Mouse (Mus musculus) brown adipose tissue, adult 24 weeks (tissue): ENCODE data around the gene Mgll. TPM values are rescaled to one million over a fixed set of nuclear protein-coding genes. Genes with fewer than 3 reads are reported as not detected.
A peak's percentile ranks its signal among the peaks of the same experiment; 100 is the strongest.

Experiments
- H3K27ac ChIP-seq: fragments of 200-500 bp; replicated peaks from 2 replicates; pipeline ENCODE4 v1.5.1; 2012; ENCODE audit warnings: low read depth, mild to moderate bottlenecking, low read length
- H3K4me1 ChIP-seq: fragments of 200-500 bp; 2 replicates; pipeline ENCODE4 v1.6.1; 2012; ENCODE audit warnings: low read length, mixed read lengths; ENCODE audit not compliant: control insufficient read depth, insufficient read depth, insufficient read length
- H3K4me3 ChIP-seq: fragments of 200-500 bp; 2 replicates; pipeline ENCODE4 v1.5.1; 2012; ENCODE audit warnings: low read depth, mild to moderate bottlenecking, low read length, moderate library complexity; ENCODE audit not compliant: insufficient read depth
- polyA plus RNA-seq: library from polyadenylated mRNA; stranded (reverse); fragments of >200 nt; gene quantifications from 2 replicates; pipeline ENCODE4 v1.2.4, GENCODE M21; 2012; ENCODE audit not compliant: missing spikeins, insufficient read depth, insufficient read length

Gene Mgll
- polyA plus RNA-seq, 1 experiment: 493 TPM

- peaks cover 8% of the 10 kb centered on the region for H3K4me1 ChIP-seq
- no peak overlapping the region for H3K27ac ChIP-seq
- H3K4me3 ChIP-seq: no peak overlapping the region
Measured at GRCm38 (mm10) chr6:88711313-88711712, 12.9 kb upstream of the Mgll start.

GRCm38 (mm10) chr6:88712083-88712482 is 12.1 kb upstream of the Mgll start:
- Histone ChIP-seq H3K4me1 (peaks cover 12% of the 10 kb centered on the region), H3K4me3 (no peak overlapping the region), H3K27ac (no peak overlapping the region)

- Histone ChIP-seq H3K4me1 (peaks cover 21% of the 10 kb centered on the region), H3K4me3 (no peak overlapping the region), H3K27ac (no peak overlapping the region)
Measured at GRCm38 (mm10) chr6:88713320-88713719, 10.9 kb upstream of the Mgll start.

GRCm38 (mm10) chr6:88714200-88714674 is 10.0 kb upstream of the Mgll start:
- Histone ChIP-seq H3K4me3 (no peak overlapping the region), H3K27ac (peak overlapping the region; percentile 96; the same call in 1 of the 2 replicates), H3K4me1 (peaks cover 21% of the 10 kb centered on the region)

GRCm38 (mm10) chr6:88715378-88715781 is 8.8 kb upstream of the Mgll start:
- Histone ChIP-seq H3K27ac (peak overlapping the region; percentile 96), H3K4me1 (peaks cover 21% of the 10 kb centered on the region), H3K4me3 (no peak overlapping the region)

- Histone ChIP-seq H3K4me3 (no peak overlapping the region), H3K4me1 (peaks cover 26% of the 10 kb centered on the region), H3K27ac (peak overlapping the region; percentile 96)
Measured at GRCm38 (mm10) chr6:88715966-88716365, 8.2 kb upstream of the Mgll start.

- H3K4me1 ChIP-seq: peaks cover 31% of the 10 kb centered on the region
- peak overlapping the region; percentile 97 for H3K27ac ChIP-seq
- no peak overlapping the region for H3K4me3 ChIP-seq
Measured at GRCm38 (mm10) chr6:88717143-88718032, 6.8 kb upstream of the Mgll start.

GRCm38 (mm10) chr6:88718033-88718725 is 6.0 kb upstream of the Mgll start:
- peak overlapping the region; percentile 97 for H3K27ac ChIP-seq

GRCm38 (mm10) chr6:88721059-88721458 is 3.2 kb upstream of the Mgll start:
- Histone ChIP-seq H3K4me1 (peaks cover 40% of the 10 kb centered on the region), H3K27ac (peak overlapping the region; percentile 56), H3K4me3 (no peak overlapping the region)

More at GRCm38 (mm10) chr6:88718033-88718725, 6.0 kb upstream of the Mgll start:
- Histone ChIP-seq H3K4me1 (peaks cover 39% of the 10 kb centered on the region), H3K4me3 (no peak overlapping the region)

- Histone ChIP-seq H3K4me3 (no peak overlapping the region), H3K4me1 (peaks cover 34% of the 10 kb centered on the region), H3K27ac (peak overlapping the region; percentile 79)
Measured at GRCm38 (mm10) chr6:88722906-88723305, 1.3 kb upstream of the Mgll start.

- Histone ChIP-seq H3K27ac (peak overlapping the region; percentile 89), H3K4me1 (peaks cover 34% of the 10 kb centered on the region), H3K4me3 (peak overlapping the region; percentile 99)
Measured at GRCm38 (mm10) chr6:88723806-88724312, 353 bp upstream of the Mgll start.

- Histone ChIP-seq H3K4me1 (peaks cover 40% of the 10 kb centered on the region), H3K27ac (peak overlapping the region; percentile 97), H3K4me3 (peak overlapping the region; percentile 72)
Measured at GRCm38 (mm10) chr6:88725590-88725989, 1.4 kb downstream of the Mgll start.

- Histone ChIP-seq H3K4me3 (peak overlapping the region; percentile 72), H3K4me1 (peaks cover 46% of the 10 kb centered on the region), H3K27ac (peak overlapping the region; percentile 97)
Measured at GRCm38 (mm10) chr6:88726252-88727211, 2.3 kb downstream of the Mgll start.

GRCm38 (mm10) chr6:88727490-88727889 is 3.3 kb downstream of the Mgll start:
- Histone ChIP-seq H3K4me1 (peaks cover 49% of the 10 kb centered on the region), H3K4me3 (peak overlapping the region; percentile 72), H3K27ac (peak overlapping the region; percentile 97)
